Mouse (Mus musculus) kidney, adult 2 months (tissue): Measurements from ENCODE around the gene Zfp46.

ENCODE experiments used
- CTCF ChIP-seq: fragments of 200-500 bp; conservative IDR thresholded peaks from 2 replicates; pipeline ENCODE4 v1.5.1; 2011; ENCODE audit warnings: low read depth, mild to moderate bottlenecking, control low read depth, low read length, moderate library complexity, mixed read lengths; ENCODE audit not compliant: insufficient read depth, insufficient read length
- POLR2A ChIP-seq: fragments of 200-500 bp; IDR thresholded peaks from one replicate; pipeline ENCODE4 v1.6.1; 2011; ENCODE audit warnings: low read depth, low read length, control low read depth

GRCm38 (mm10) chr4:136260491-136261180, 23.8 kb upstream of the Zfp46 start:
- peak; percentile 80 for TF ChIP-seq CTCF
- TF ChIP-seq POLR2A, result no peak
